Mouse (Mus musculus): ENCODE data around the gene Gm8050. TPM values are rescaled to one million over a fixed set of nuclear protein-coding genes. Genes with fewer than 3 reads are reported as not detected.
"Not testable (repeated sequence)": the region's sequence is repeated elsewhere in the genome, so short reads cannot be mapped to it uniquely, and the experiment has no call there.

Gm8050 gene
- polyA plus RNA-seq (2016; fragmentation: Nextera tagmentation; extraction: Ambion mirVana) = not detected in 2 replicates

GRCm38 (mm10) chr14:6720151-6720550 lies at the start of gene Gm8050:
Gene Gm8050, minus strand, starts transcription at chr14:6720251.
- not testable (repeated sequence) for H3K9me3 ChIP-seq; H3K27ac ChIP-seq; H3K9ac ChIP-seq (replicated peaks); H3K36me3 ChIP-seq; H3K27me3 ChIP-seq; H3K4me1 ChIP-seq (replicated peaks); ATAC-seq (ENCODE audit: insufficient number of reproducible peaks, insufficient read depth, low FRiP score, low TSS enrichment, low read depth); H3K4me3 ChIP-seq (replicated peaks); H3K4me2 ChIP-seq
- 89% methylated on average over 1 of the region's 2 CpGs for WGBS

- H3K4me1 ChIP-seq (replicated peaks); H3K9me3 ChIP-seq; H3K36me3 ChIP-seq; H3K27me3 ChIP-seq; ATAC-seq (ENCODE audit: insufficient number of reproducible peaks, insufficient read depth, low FRiP score, low TSS enrichment, low read depth); H3K27ac ChIP-seq; H3K9ac ChIP-seq (replicated peaks): not testable (repeated sequence)
- H3K4me2 ChIP-seq = peak overlapping the region; percentile 52
- peak overlapping the region; percentile 44 for H3K4me3 ChIP-seq (replicated peaks)
- WGBS = 0% methylated on average over 5 of the region's 13 CpGs
These were observed 37.1 kb upstream of the Gm8050 start for GRCm38 (mm10) chr14:6757231-6757536.

- H3K27me3 ChIP-seq; H3K9me3 ChIP-seq; H3K36me3 ChIP-seq; ATAC-seq (ENCODE audit: insufficient number of reproducible peaks, insufficient read depth, low FRiP score, low TSS enrichment, low read depth); H3K4me1 ChIP-seq (replicated peaks): not testable (repeated sequence)
- H3K4me3 ChIP-seq (replicated peaks) = peak overlapping the region; percentile 44
- 0% methylated on average over 31 of the region's 67 CpGs for WGBS
- peak overlapping the region; percentile 59 for H3K9ac ChIP-seq (replicated peaks)
- H3K4me2 ChIP-seq = peak overlapping the region; percentile 52
- 0 out of 2 replicates have a peak overlapping the region, but pooled peaks have one; percentile 35 for H3K27ac ChIP-seq
These were observed 36.6 kb upstream of the Gm8050 start for GRCm38 (mm10) chr14:6756384-6757230.

GRCm38 (mm10) chr14:6742232-6742631 lies 22.2 kb upstream of the Gm8050 start, which contains the start of gene Gm3636:
Gene Gm3636, minus strand, starts transcription at chr14:6742332.
- not testable (repeated sequence) for H3K9me3 ChIP-seq; H3K4me3 ChIP-seq (replicated peaks); H3K4me2 ChIP-seq; ATAC-seq (ENCODE audit: insufficient number of reproducible peaks, insufficient read depth, low FRiP score, low TSS enrichment, low read depth); H3K36me3 ChIP-seq; H3K27ac ChIP-seq; H3K27me3 ChIP-seq; H3K4me1 ChIP-seq (replicated peaks); H3K9ac ChIP-seq (replicated peaks)
- WGBS = no CpG with 5 or more reads among the region's 2 CpGs

GRCm38 (mm10) chr14:6684070-6684469 lies 36.0 kb downstream of the Gm8050 start, which contains the start of gene Gm10251:
Gene Gm10251, minus strand, starts transcription at chr14:6684170.
- not testable (repeated sequence) for H3K4me1 ChIP-seq (replicated peaks); ATAC-seq (ENCODE audit: insufficient number of reproducible peaks, insufficient read depth, low FRiP score, low TSS enrichment, low read depth); H3K4me3 ChIP-seq (replicated peaks); H3K27me3 ChIP-seq; H3K9ac ChIP-seq (replicated peaks); H3K36me3 ChIP-seq; H3K4me2 ChIP-seq; H3K9me3 ChIP-seq; H3K27ac ChIP-seq
- no CpG with 5 or more reads among the region's 1 CpGs for WGBS

Other genes with a start within 250 kb of the Gm8050 start
- gene Gm8356, start 183.0 kb downstream of the Gm8050 start, polyA plus RNA-seq (2016; fragmentation: Nextera tagmentation; extraction: Ambion mirVana) = not detected in 2 replicates
- 0.31 TPM in 1 of 2 replicates, not detected in the other for gene Gm3629, start 129.6 kb downstream of the Gm8050 start, polyA plus RNA-seq (2016; fragmentation: Nextera tagmentation; extraction: Ambion mirVana)
- not detected in 2 replicates for gene Gm3460, start 97.8 kb downstream of the Gm8050 start, polyA plus RNA-seq (2016; fragmentation: Nextera tagmentation; extraction: Ambion mirVana)
- not detected in 2 replicates for gene Gm10251, start 36.1 kb downstream of the Gm8050 start, polyA plus RNA-seq (2016; fragmentation: Nextera tagmentation; extraction: Ambion mirVana)
- 5.6 and 5.7 TPM in 2 replicates for gene Gm3636, start 22.1 kb upstream of the Gm8050 start, polyA plus RNA-seq (2016; fragmentation: Nextera tagmentation; extraction: Ambion mirVana)
- gene Gm8362, start 54.2 kb upstream of the Gm8050 start, polyA plus RNA-seq (2016; fragmentation: Nextera tagmentation; extraction: Ambion mirVana) = not detected in 2 replicates
- not detected in 2 replicates for gene Gm3642, start 120.1 kb upstream of the Gm8050 start, polyA plus RNA-seq (2016; fragmentation: Nextera tagmentation; extraction: Ambion mirVana)
- 1.2 and 1.7 TPM in 2 replicates for gene Gm3667, start 169.7 kb upstream of the Gm8050 start, polyA plus RNA-seq (2016; fragmentation: Nextera tagmentation; extraction: Ambion mirVana)